Mouse (Mus musculus): ENCODE results near the gene Stra6l.

- TF ChIP-seq CTCF (IDR thresholded peaks at IDR 0.05; ENCODE audit: extremely low read depth, insufficient read depth, insufficient read length, insufficient replicate concordance) (no peak), POLR2A (IDR thresholded peaks at IDR 0.05; ENCODE audit: low read depth, low read length) (no peak)
Measured at GRCm38 (mm10) chr4:45882521-45882920, 34.1 kb downstream of the Stra6l start.
